Mouse (Mus musculus) intestine, embryonic 15.5 days (tissue): Measurements from ENCODE around the gene Tmem150b. TPM values are rescaled to one million over a fixed set of nuclear protein-coding genes. Genes with fewer than 3 reads are reported as not detected.

Source experiments
- ATAC-seq: fragments of 200-750 bp; cut with Nextera tagmentation; 2 replicates; pipeline ENCODE4 v1.8.0; 2017; ENCODE audit warnings: moderate TSS enrichment, moderate library complexity
- H3K27ac ChIP-seq: fragments of 300-500 bp; sonication (generic); 2 replicates; pipeline ENCODE4 v1.5.1; 2015; ENCODE audit warnings: mild to moderate bottlenecking, inconsistent platforms
- H3K27me3 ChIP-seq: fragments of 300-500 bp; sonication (generic); replicated peaks from 2 replicates; pipeline ENCODE4 v1.6.1; 2015; ENCODE audit warnings: inconsistent platforms
- H3K36me3 ChIP-seq: fragments of 300-500 bp; sonication (generic); 2 replicates; pipeline ENCODE4 v1.6.1; 2015; ENCODE audit warnings: inconsistent platforms
- H3K4me1 ChIP-seq: fragments of 300-500 bp; sonication (generic); replicated peaks from 2 replicates; pipeline ENCODE4 v1.6.1; 2015; ENCODE audit warnings: inconsistent platforms
- H3K4me2 ChIP-seq: fragments of 300-500 bp; sonication (generic); replicated peaks from 2 replicates; pipeline ENCODE4 v1.6.1; 2015; ENCODE audit warnings: mild to moderate bottlenecking, inconsistent platforms
- H3K4me3 ChIP-seq: fragments of 300-500 bp; sonication (generic); replicated peaks from 2 replicates; pipeline ENCODE4 v1.5.1; 2015; ENCODE audit warnings: inconsistent platforms
- H3K9ac ChIP-seq: fragments of 300-500 bp; sonication (generic); 2 replicates; pipeline ENCODE4 v1.6.1; 2015; ENCODE audit warnings: inconsistent platforms
- H3K9me3 ChIP-seq: fragments of 300-500 bp; sonication (generic); 2 replicates; pipeline ENCODE4 v1.6.1; 2016; ENCODE audit warnings: inconsistent platforms
- WGBS: fragments of 180-500 bp; shearing (Covaris S2); methylation state at CpG from one replicate; pipeline ENCODE4 v1.1.7; 2015; 5-methylcytosine and 5-hydroxymethylcytosine counted together
- polyA plus RNA-seq: library from polyadenylated mRNA; unstranded; fragments of >200 nt; fragmentation: Nextera tagmentation; extraction: Ambion mirVana; gene quantifications from 2 replicates; pipeline ENCODE4 v1.2.1, GENCODE M21; 2015

The Tmem150b gene
- polyA plus RNA-seq, 1 experiment from 2014 or later, result 2.2 TPM

GRCm38 (mm10) chr7:4743354-4743753 lies 18.3 kb upstream of the Tmem150b start:
- Histone ChIP-seq H3K9me3 (no peaks in the 10 kb centered on the region), H3K27ac (no peak overlapping the region), H3K4me2 (no peak overlapping the region), H3K4me1 (peaks cover 31% of the 10 kb centered on the region), H3K27me3 (no peaks in the 10 kb centered on the region), H3K9ac (no peak overlapping the region), H3K4me3 (no peak overlapping the region), H3K36me3 (peaks cover 20% of the 10 kb centered on the region; the same call in 1 of the 2 replicates)
- no peak for ATAC-seq
- WGBS, result 63% methylated on average over 2 of the region's 2 CpGs

DNA sequence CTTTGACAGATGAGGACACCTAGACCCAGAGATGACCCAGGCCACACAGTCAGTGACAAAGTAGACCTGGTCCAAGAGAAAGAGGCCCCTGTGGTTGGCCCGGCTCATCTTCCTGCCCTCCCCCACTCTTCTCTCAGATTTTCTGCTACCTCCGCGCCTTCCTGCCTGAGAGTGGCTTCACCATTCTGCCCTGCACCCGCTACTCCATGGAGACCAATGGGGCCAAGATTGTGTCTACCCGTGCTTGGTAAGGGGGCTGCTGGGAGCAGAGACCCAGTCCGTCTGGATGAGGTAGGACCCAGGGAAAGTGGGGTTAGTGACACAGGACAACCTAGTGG lies 17.4 kb upstream of the Tmem150b start:
- ATAC-seq, result no peak
- WGBS, result 85% methylated on average over 6 of the region's 6 CpGs
- no peak overlapping the region for H3K9ac ChIP-seq
- no peaks in the 10 kb centered on the region for H3K27me3 ChIP-seq
- H3K4me2 ChIP-seq, result peak overlapping the region; percentile 83; the same call in 1 of the 2 replicates
- H3K36me3 ChIP-seq, result peaks cover 20% of the 10 kb centered on the region; the same call in 1 of the 2 replicates
- peaks cover 31% of the 10 kb centered on the region for H3K4me1 ChIP-seq
- H3K9me3 ChIP-seq, result no peaks in the 10 kb centered on the region
- H3K27ac ChIP-seq, result no peak overlapping the region
- no peak overlapping the region for H3K4me3 ChIP-seq

DNA sequence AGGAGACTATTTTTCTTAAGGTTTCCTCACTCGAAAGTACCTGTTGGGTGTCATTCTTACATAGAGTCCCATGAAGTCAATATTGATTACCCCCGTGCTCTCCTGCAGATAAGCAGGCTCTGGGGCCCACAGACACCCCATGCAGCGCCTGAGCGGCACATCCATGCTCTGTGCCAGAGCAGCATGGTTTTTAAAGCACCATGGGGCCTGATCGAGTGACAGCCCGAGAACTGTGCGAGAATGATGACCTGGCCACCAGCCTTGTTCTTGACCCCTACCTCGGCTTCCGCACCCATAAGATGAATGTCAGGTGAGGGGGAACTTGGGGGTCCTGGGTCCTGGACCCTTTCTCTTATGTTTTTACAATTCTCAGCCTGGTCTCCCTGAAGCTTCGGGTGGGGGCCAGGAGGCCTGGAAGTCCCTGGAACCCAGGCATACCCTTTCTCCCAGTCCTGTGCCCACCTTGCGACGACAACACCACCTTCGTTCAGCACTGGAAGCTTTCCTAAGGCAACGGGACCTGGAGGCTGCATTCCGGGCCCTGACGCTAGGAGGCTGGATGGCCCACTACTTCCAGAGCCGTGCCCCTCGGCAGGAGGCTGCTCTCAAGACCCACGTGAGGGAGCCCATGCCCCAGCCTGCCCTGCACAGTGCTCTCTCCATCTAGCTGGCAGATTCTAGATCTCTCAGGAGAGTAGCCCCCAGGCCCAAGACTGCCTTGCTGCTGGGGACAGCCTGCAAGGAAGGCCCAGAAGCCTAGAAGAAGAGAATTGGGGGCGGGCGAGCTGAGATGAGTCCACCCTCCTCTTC lies 16.8 kb upstream of the Tmem150b start:
- H3K4me1 ChIP-seq, result peaks cover 31% of the 10 kb centered on the region
- H3K9ac ChIP-seq, result no peak overlapping the region
- H3K4me3 ChIP-seq, result peak overlapping the region; percentile 60; the same call in 1 of the 2 replicates
- peak overlapping the region; percentile 83 for H3K4me2 ChIP-seq
- 78% methylated on average over 21 of the region's 21 CpGs for WGBS
- peaks cover 18% of the 10 kb centered on the region; the same call in 1 of the 2 replicates for H3K36me3 ChIP-seq
- H3K27me3 ChIP-seq, result no peaks in the 10 kb centered on the region
- ATAC-seq, result no peak
- H3K27ac ChIP-seq, result peak overlapping the region; percentile 86; the same call in 1 of the 2 replicates
- no peaks in the 10 kb centered on the region for H3K9me3 ChIP-seq

- Histone ChIP-seq H3K4me1 (peaks cover 31% of the 10 kb centered on the region), H3K9ac (peak overlapping the region; percentile 77), H3K27ac (peak overlapping the region; percentile 86), H3K36me3 (0 out of 2 replicates have a peak, but pooled peaks cover 11% of the 10 kb centered on the region), H3K27me3 (no peaks in the 10 kb centered on the region), H3K4me2 (peak overlapping the region; percentile 83), H3K9me3 (no peaks in the 10 kb centered on the region), H3K4me3 (peak overlapping the region; percentile 60)
- ATAC-seq, result 0 out of 2 replicates have a peak, but pooled peaks have one; percentile 10
- 2% methylated on average over 4 of the region's 4 CpGs for WGBS
These were observed 16.1 kb upstream of the Tmem150b start for GRCm38 (mm10) chr7:4741151-4741550.

- ATAC-seq, result peak; percentile 48
- H3K27ac ChIP-seq, result peak overlapping the region; percentile 86
- H3K4me3 ChIP-seq, result peak overlapping the region; percentile 60
- H3K9me3 ChIP-seq, result no peaks in the 10 kb centered on the region
- H3K9ac ChIP-seq, result peak overlapping the region; percentile 77
- H3K27me3 ChIP-seq, result no peaks in the 10 kb centered on the region
- 0 out of 2 replicates have a peak, but pooled peaks cover 11% of the 10 kb centered on the region for H3K36me3 ChIP-seq
- peaks cover 31% of the 10 kb centered on the region for H3K4me1 ChIP-seq
- peak overlapping the region; percentile 83 for H3K4me2 ChIP-seq
- WGBS, result 0% methylated on average over 14 of the region's 14 CpGs
These were observed 15.3 kb upstream of the Tmem150b start for GRCm38 (mm10) chr7:4740309-4740727.

DNA sequence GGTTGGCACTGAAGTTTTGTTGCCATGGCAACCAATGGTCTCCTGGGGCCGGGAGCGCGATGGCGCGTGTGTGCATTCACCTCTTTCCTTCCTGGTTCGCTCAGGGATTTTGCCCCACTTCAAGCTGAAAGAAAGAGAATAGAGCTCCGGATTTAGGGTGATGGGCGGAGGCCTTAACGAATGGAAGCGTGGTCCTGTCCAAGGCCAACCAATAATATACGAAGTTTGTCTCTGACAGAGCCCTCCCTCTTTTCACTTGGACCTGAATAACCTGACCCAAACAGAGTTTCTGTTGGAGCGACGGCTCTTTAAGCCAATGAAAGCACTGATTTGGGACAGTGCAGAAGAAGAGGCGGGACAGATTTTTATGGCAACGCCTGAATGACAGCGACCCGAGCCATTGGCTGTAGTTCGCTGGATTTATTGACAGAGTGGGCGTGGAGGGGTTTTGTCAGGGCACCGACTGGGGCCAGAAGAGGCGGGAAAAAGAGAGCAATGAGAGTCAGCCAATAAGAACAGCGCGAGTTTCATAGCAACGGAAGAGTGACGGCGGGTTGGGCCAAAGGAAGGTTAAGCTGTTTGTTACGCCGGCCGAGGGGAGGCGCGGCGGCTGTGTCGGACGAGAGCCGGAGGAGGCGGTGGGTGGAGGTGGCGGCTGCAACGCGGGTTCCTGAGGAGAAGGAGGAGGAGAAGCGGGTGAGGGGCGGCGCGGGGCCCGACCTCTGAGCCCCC lies 14.7 kb upstream of the Tmem150b start, which contains the start of gene Kmt5c:
TSS of gene Kmt5c (plus strand) at position 572 of the 732 bp plus-strand sequence.
- Histone ChIP-seq H3K4me2 (peak within 1 kb of the TSS; percentile 83), H3K4me3 (peak within 1 kb of the TSS; percentile 60), H3K9ac (peak within 1 kb of the TSS; percentile 77), H3K9me3 (no peaks in the 10 kb centered on the region), H3K4me1 (peaks cover 31% of the 10 kb centered on the region), H3K27ac (peak within 1 kb of the TSS; percentile 86), H3K27me3 (no peaks in the 10 kb centered on the region), H3K36me3 (0 out of 2 replicates have a peak, but pooled peaks cover 9% of the 10 kb centered on the region)
- ATAC-seq, result peak; percentile 97
- WGBS, result under 1% methylated on average over 34 of the region's 44 CpGs

DNA sequence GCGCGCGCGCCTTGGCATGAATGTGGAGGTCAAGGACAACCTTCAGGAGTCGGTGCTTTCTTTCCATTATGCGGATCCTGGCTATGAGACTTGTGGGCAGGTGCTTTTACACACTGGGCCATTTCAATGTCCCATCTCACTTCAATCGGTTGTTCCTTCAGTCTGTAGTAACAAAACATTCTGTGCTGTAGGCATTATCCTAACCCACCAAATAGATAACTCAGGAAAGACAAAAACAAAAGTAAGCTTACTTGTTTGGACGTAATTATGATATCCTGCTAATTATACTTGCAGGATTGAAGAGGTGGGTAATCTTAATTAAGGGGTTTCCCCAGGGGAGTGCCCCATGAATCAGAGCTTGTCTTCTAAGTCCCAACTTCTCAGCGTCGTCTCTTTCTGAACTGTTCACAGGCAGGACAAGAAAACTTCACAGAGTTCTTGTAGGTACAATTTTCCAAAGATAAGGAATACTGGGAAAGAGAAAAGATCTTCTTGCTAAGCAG lies 14.0 kb upstream of the Tmem150b start:
- peak overlapping the region; percentile 2; the same call in 1 of the 2 replicates for H3K9ac ChIP-seq
- H3K27ac ChIP-seq, result peak overlapping the region; percentile 41
- H3K4me3 ChIP-seq, result peak overlapping the region; percentile 33
- H3K4me1 ChIP-seq, result peaks cover 31% of the 10 kb centered on the region
- no peak for ATAC-seq
- no peaks in the 10 kb centered on the region for H3K9me3 ChIP-seq
- peak overlapping the region; percentile 58 for H3K4me2 ChIP-seq
- WGBS, result 47% methylated on average over 10 of the region's 10 CpGs
- H3K36me3 ChIP-seq, result 0 out of 2 replicates have a peak, but pooled peaks cover 6% of the 10 kb centered on the region
- H3K27me3 ChIP-seq, result no peaks in the 10 kb centered on the region

GRCm38 (mm10) chr7:4732968-4733392 lies 7.9 kb upstream of the Tmem150b start:
- Histone ChIP-seq H3K9me3 (no peaks in the 10 kb centered on the region), H3K4me1 (no peaks in the 10 kb centered on the region), H3K9ac (no peak overlapping the region), H3K4me3 (no peak overlapping the region), H3K36me3 (no peaks in the 10 kb centered on the region), H3K27me3 (no peaks in the 10 kb centered on the region), H3K27ac (peak overlapping the region; percentile 48; the same call in 1 of the 2 replicates), H3K4me2 (no peak overlapping the region)
- peak; percentile 97 for ATAC-seq
- WGBS, result 39% methylated on average over 6 of the region's 6 CpGs

- Histone ChIP-seq H3K4me3 (no peak overlapping the region), H3K9ac (no peak overlapping the region), H3K36me3 (no peaks in the 10 kb centered on the region), H3K27me3 (no peaks in the 10 kb centered on the region), H3K9me3 (no peaks in the 10 kb centered on the region), H3K27ac (no peak overlapping the region), H3K4me1 (no peaks in the 10 kb centered on the region), H3K4me2 (no peak overlapping the region)
- no peak for ATAC-seq
- WGBS, result 79% methylated on average over 5 of the region's 5 CpGs
These were observed 6.0 kb upstream of the Tmem150b start for GRCm38 (mm10) chr7:4731090-4731489.

DNA sequence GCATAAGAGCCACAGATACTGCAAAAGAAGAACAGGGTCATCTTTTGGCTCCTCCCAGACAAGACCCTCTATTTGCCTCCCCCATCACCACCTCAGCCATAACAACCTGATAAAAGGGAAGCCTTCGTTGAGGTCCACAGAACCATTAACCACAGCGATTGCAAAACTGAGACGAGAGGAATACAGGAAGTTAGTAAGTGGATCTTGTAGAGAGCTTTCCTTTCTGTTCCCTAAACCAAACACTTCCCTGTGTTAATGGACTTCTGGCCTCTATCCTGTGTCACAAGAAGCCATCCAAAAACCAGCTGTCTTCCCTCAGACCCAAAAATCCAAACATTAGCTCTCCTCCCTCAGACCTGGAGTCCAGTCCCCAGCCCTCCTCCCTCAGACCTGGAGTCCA lies 690 bp downstream of the Tmem150b start:
- no peaks in the 10 kb centered on the region for H3K9me3 ChIP-seq
- peaks cover 5% of the 10 kb centered on the region for H3K4me1 ChIP-seq
- whole genome bisulfite sequencing, result 27% methylated on average over 3 of the region's 3 CpGs
- H3K27ac ChIP-seq, result peak overlapping the region; percentile 61
- H3K36me3 ChIP-seq, result no peaks in the 10 kb centered on the region
- peak overlapping the region; percentile 32 for H3K4me3 ChIP-seq
- ATAC-seq, result peak; percentile 16
- peak overlapping the region; percentile 15 for H3K9ac ChIP-seq
- no peaks in the 10 kb centered on the region for H3K27me3 ChIP-seq
- peak overlapping the region; percentile 64 for H3K4me2 ChIP-seq

- H3K36me3 ChIP-seq, result no peaks in the 10 kb centered on the region
- H3K9me3 ChIP-seq, result no peaks in the 10 kb centered on the region
- H3K4me1 ChIP-seq, result peaks cover 5% of the 10 kb centered on the region
- H3K27ac ChIP-seq, result peak overlapping the region; percentile 61; the same call in 1 of the 2 replicates
- H3K9ac ChIP-seq, result no peak overlapping the region
- H3K27me3 ChIP-seq, result no peaks in the 10 kb centered on the region
- H3K4me2 ChIP-seq, result peak overlapping the region; percentile 64
- H3K4me3 ChIP-seq, result peak overlapping the region; percentile 32
- ATAC-seq, result peak; percentile 36; the same call in 1 of the 2 replicates
- 32% methylated on average over 12 of the region's 12 CpGs for WGBS
These were observed 1.5 kb downstream of the Tmem150b start for GRCm38 (mm10) chr7:4723508-4723907.

DNA sequence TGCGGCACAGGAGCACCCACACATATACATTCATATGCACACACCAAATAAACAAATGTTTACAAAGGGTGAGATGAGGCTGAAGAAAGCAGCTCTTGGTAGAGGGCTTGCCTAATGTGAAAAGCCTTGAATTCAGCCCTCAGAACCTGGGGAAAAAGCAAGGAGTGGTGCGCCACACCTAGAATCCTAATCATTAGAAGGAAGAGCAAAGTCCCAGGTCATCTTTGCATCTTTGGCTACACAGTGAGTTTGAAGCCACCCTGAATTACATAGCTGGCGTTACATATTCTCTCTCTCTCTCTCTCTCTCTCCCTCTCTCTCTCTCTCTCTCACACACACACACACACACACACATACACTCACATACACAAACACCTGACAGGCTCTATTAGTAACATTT lies 5.8 kb downstream of the Tmem150b start:
- ATAC-seq, result peak; percentile 51; the same call in 1 of the 2 replicates
- H3K9me3 ChIP-seq, result no peaks in the 10 kb centered on the region
- H3K27me3 ChIP-seq, result no peaks in the 10 kb centered on the region
- H3K4me3 ChIP-seq, result no peak overlapping the region
- H3K4me1 ChIP-seq, result peaks cover 5% of the 10 kb centered on the region; the same call in 1 of the 2 replicates
- 0 out of 2 replicates have a peak, but pooled peaks cover 2% of the 10 kb centered on the region for H3K36me3 ChIP-seq
- WGBS, result 82% methylated on average over 3 of the region's 3 CpGs
- no peak overlapping the region for H3K4me2 ChIP-seq
- H3K9ac ChIP-seq, result no peak overlapping the region
- H3K27ac ChIP-seq, result no peak overlapping the region
